Mouse (Mus musculus) heart, adult 11 months (tissue): ENCODE measurements around the gene D130040H23Rik.
A peak's percentile ranks its signal among the peaks of the same experiment; 100 is the strongest.
"Not testable (repeated sequence)": the region's sequence is repeated elsewhere in the genome, so short reads cannot be mapped to it uniquely, and the experiment has no call there.

Experiments
- DNase-seq: peaks from one replicate; pipeline ENCODE4 v3.0.0; 2022

Gene D130040H23Rik

DNA sequence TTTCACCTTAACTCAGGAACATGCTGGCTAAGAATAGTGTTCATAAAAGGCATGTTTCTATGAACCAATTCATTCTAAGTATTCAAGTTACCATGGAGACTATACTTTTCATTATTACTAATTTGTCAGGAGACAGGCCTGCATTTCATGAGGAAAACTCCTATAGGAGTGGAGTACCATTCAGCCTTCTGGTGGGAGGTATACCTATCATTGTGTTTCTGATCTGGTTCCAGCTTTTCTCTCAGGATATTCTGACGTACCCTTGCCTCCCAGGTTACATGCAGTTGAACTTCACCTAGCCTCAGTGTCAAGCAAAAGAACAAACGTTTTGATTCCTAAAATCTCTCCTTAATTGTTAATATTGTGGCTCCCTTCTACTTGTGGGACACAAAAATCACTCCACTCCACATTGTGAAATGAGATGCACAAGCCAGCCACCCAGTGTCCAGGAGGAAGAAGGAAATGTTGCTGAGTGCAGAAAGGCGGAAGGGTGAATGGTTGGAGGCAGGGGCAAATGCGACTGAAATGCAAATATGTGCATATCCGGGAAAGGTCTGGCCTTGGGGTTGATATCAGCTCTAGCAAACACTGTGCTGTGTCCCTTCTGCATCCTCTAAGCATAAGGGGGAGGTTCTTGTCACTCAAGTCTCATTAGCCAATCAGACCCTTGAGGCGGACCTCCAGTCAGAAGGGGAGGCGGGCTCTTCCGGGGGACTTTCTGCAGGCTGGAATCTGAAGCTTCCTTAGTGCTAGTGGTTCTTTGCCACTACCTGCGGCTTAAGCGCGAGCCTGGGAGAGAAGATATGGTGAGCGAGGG, at the start of gene D130040H23Rik:
TSS of gene D130040H23Rik (plus strand) at position 695 of the 817 bp plus-strand sequence.
- DNase-seq, result peak; percentile 98

DNA sequence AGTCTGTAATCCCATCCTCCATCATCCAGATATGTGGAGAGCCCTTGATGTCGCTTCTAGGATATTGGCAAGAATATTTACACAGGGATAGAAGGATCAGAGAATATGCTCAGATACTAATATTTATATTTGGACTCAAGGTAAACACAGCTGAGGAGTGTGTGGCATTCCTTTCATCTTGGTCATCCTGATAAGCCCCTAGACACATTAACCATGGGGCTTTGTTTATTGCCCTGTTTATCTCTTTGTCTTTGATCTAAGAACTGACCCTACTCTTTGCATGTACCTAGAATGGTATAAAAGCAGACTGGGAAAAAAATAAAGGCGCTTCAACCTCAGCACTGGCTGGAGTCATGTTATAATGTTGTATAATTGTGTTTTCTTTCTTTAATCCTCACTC, 28.3 kb upstream of the D130040H23Rik start:
- no peak for DNase-seq

DNA sequence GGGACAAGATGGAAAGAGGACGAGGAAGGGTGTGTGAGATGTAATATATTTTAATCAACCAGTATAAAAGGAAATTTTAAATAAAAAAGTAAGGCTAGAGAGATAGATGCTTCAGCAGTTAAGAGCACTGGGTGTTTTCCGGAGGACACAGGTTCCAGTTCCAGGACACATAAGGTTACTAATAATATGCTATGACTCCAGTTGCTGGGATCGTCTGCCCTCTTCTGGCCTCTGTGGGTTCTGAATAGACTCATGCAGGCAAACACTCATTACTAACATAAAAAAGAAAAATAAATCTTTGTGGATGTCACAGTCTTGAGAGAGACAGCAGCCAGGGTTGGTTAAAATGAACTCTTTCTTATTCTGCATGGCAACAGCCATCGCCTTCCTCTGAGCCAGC, 2.4 kb upstream of the D130040H23Rik start:
- DNase-seq, result no peak

DNA sequence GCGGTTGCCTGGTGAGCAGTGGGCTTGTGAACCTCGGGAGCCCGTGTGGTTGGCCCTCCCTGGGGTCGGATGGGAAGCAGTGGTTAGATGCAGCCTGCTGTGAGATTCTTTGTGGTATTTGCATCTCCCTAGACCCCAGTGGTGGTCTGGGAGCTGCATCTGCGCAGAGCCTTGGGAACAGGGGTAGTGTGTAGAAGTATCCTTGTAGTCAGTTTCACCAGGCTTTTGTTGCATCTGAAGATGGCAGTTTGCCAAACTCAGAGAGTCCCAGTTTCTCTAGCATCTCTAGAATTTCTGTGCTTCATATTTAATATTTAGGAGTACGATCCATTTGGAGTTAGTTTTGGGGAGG, 299 bp downstream of the D130040H23Rik start:
- DNase-seq, result no peak

DNA sequence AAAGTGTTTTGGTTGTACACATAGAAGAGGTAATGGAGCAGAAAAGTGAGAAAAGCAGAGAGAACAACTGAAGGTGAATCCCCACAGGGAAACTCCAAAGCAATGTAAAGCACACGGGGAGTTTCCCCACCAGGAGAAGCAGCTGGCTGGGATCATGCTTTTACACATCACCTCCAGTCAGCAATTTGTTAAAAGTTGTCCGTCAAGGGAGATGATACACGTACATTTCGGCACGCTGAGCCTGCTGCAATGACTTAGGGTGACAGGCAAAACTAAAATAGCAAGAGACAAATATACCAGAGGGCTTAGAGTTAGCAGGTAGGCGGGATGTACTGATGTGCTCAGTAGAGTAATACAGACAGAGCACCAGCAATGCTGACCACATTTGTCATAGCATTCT, 1.6 kb downstream of the D130040H23Rik start:
- DNase-seq, result no peak

DNA sequence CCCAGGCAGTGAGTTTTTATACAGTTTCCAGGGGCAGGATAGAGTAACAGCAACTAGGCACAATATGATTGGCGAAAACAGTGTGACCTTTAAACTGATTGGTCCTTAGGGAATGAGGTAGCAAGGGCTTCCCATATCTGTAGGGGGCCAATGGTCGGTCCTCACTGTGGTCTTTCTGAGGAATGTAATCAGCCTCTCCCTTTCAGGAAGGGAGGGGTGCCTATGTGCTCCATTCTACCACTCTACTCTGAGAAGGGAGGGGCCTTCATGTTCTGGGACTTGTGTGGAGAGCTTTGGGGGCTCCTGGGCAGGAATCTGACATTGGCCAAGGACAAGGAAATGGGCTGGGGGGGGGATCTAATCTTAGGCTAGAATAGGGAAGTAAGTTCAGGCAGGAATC, 53.9 kb downstream of the D130040H23Rik start:
- no peak for DNase-seq

DNA sequence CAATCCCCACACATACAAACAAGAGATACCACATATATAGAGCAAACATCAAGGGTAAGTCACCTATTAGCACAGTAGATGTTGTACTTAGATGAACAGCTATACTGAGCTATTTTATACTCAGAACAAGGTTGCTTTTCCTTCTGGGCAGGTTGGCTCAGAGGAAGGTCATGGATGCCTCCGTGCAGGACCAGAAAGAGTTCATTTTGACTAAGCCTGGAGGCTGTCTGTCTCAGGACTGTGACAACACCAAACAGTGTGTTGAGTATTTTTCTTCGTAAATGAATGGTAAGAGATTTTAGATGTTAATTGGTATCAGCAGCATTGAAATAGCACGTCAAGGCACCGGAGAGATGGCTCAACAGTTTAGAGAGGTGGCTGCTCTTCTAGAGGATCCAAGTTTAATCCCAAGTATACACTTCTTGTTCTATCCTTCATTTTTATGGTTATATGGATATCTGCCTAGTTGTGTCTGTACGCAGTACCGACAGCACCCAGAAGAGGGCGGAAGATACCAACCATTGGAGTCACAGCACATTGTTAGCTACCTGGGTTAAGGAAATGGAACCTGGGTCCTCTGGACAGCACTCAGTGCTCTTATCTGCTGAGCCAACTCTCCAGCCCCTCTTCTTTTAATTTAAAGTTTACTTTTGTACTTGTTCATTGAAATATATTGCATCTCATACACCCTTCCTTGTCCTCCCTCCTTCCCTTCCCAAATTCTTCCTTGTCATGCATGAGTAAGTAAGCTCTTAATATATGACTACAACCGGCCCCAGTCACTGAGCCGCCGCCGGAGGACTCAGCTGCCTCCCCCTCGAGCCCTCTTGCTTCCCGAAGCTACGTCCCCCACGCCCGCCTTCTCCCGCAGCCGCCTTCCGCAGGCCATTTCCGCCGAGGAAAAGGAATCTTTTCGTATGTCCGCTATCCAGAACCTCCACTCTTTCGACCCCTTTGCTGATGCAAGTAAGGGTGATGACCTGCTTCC, 57.7 kb downstream of the D130040H23Rik start:
- peak; percentile 96 for DNase-seq

DNA sequence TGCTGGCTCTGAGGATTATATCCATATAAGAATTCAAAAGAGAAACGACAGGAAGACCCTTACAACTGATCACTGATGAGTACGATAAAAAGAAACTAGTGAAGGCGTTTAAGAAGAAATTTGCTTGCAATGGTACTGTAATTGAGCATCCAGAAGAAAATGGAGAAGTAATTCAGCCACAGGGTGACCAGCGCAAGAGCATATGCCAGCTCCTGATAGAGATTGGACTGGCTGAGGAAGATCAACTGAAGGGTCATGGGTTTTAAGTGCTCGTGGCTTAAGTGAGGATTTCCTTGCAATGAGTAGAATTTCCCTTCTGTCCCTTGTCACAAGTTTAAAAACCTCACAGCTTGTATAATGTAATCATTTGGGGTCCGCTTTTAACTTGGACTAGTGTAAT, 58.4 kb downstream of the D130040H23Rik start:
- not testable (repeated sequence) for DNase-seq
